Mouse (Mus musculus): ENCODE results near the gene Asic2. TPM values are rescaled to one million over a fixed set of nuclear protein-coding genes. Genes with fewer than 3 reads are reported as not detected.

The Asic2 gene
- polyA plus RNA-seq, 1 experiment from 2014 or later: 12.4 TPM

DNA sequence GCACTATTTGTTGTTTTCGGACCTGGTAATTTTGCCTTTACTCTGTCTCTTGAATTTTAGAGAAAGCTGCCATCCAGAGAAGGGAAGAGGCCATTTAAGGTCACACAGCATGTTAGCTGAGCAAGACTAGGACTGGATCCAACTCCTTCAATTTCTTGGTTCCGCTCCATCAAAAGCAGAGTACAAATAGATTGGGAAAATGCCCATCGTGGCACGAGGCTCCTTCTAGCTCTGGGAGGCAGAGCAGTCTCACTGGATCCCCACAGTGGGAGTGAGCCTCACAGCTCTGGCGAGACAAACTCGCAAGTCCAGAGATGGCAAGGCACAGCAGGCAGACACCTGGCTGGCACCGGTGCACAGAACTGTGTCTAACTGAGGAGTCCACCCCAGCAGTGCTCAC, 188.4 kb downstream of the Asic2 start:
- WGBS: 73% methylated on average over 7 of the region's 7 CpGs
- no peaks in the 10 kb centered on the region for H3K9me3 ChIP-seq (ENCODE audit: control insufficient read depth, low read length)
- no peak overlapping the region for H3K4me3 ChIP-seq (replicated peaks; ENCODE audit: low read length)
- no peak for ATAC-seq (ENCODE audit: low FRiP score)
- H3K9ac ChIP-seq: no peak overlapping the region
- no peak overlapping the region for H3K27ac ChIP-seq
- no peaks in the 10 kb centered on the region for H3K4me1 ChIP-seq (replicated peaks; ENCODE audit: control insufficient read depth, insufficient read depth, low read length)
- no peaks in the 10 kb centered on the region for H3K36me3 ChIP-seq (replicated peaks; ENCODE audit: control insufficient read depth, insufficient read depth)
- no peak overlapping the region for H3K4me2 ChIP-seq (replicated peaks)
- peak; percentile 31 for DNase-seq (ENCODE audit: low spot score)
- H3K27me3 ChIP-seq (ENCODE audit: control insufficient read depth, insufficient read depth, low read length): peaks cover 2% of the 10 kb centered on the region

DNA sequence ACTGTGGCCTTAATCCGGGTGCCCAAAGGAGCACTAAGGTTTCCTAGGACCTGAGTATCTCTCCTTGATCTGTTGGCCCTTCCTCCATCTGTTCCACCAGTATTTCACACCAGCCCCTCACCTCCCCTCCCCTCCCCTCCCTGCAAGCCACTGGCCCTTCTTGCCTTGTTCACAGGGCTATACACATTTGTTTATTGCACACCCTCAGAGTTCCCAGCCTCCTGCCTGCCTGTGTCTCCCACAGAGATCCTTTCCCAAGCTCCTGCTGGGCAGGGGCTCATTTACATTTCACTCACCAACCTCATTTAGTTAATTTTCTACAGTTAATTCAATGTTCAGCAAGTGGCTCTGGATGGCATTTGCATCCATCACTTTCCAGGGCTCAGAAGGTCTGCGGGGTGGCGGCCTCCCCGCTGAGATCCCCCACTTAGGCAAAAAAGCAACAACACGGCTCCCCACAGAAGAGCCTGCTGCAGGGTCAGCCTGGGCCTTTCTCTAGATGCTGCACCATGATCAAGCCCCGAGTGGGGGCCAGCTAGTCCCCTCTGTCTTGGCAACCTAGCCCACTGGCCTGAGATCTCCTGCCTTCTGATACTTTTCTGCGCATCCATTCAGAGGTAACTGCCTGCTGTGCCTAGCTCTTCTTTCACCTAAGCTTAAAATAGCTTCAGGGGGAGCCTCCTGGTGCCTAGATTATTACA, 196.9 kb downstream of the Asic2 start:
- 0 out of 2 replicates have a peak, but pooled peaks have one; percentile 50 for ATAC-seq (ENCODE audit: low FRiP score)
- no peak for DNase-seq (ENCODE audit: low spot score)
- Histone ChIP-seq H3K27ac (0 out of 2 replicates have a peak overlapping the region, but pooled peaks have one; percentile 38), H3K27me3 (ENCODE audit: control insufficient read depth, insufficient read depth, low read length) (peaks cover 11% of the 10 kb centered on the region), H3K36me3 (replicated peaks; ENCODE audit: control insufficient read depth, insufficient read depth) (no peaks in the 10 kb centered on the region), H3K9ac (no peak overlapping the region), H3K4me2 (replicated peaks) (no peak overlapping the region), H3K4me1 (replicated peaks; ENCODE audit: control insufficient read depth, insufficient read depth, low read length) (peaks cover 7% of the 10 kb centered on the region), H3K4me3 (replicated peaks; ENCODE audit: low read length) (no peak overlapping the region), H3K9me3 (ENCODE audit: control insufficient read depth, low read length) (no peaks in the 10 kb centered on the region)
- WGBS: 9% methylated on average over 7 of the region's 7 CpGs

DNA sequence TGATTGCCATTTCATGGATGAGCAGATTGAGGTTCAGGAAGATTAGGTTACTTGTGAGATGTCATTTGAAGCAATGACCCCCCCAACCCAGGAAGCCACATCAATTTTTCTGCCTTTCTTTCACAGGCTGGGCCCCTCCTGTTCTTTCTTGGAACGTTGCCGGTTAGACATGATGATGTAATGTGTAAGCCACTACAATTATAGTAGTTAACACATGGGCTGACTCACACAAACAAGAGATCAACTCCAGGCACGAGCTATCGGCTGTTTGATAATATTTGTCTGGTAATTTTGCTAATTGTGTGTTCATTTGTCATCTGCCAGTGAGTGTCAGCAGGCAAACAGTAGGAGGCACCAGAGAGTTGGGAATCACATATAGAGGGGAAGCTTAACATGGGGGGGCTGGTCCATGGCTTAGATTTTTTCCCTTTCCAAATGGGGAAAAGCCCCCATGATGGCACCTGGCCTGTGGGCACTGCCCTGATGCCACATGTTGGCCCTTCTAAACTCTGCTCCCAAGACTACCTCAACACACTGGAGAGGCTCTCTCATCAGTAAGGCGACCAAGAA, 198.5 kb downstream of the Asic2 start:
- DNase-seq (ENCODE audit: low spot score): no peak
- Histone ChIP-seq H3K27ac (no peak overlapping the region), H3K9ac (no peak overlapping the region), H3K27me3 (ENCODE audit: control insufficient read depth, insufficient read depth, low read length) (peaks cover 8% of the 10 kb centered on the region), H3K36me3 (replicated peaks; ENCODE audit: control insufficient read depth, insufficient read depth) (no peaks in the 10 kb centered on the region), H3K4me3 (replicated peaks; ENCODE audit: low read length) (no peak overlapping the region), H3K4me1 (replicated peaks; ENCODE audit: control insufficient read depth, insufficient read depth, low read length) (peaks cover 8% of the 10 kb centered on the region), H3K4me2 (replicated peaks) (no peak overlapping the region), H3K9me3 (ENCODE audit: control insufficient read depth, low read length) (no peaks in the 10 kb centered on the region)
- no peak for ATAC-seq (ENCODE audit: low FRiP score)
- 76% methylated on average over 5 of the region's 5 CpGs for WGBS

DNA sequence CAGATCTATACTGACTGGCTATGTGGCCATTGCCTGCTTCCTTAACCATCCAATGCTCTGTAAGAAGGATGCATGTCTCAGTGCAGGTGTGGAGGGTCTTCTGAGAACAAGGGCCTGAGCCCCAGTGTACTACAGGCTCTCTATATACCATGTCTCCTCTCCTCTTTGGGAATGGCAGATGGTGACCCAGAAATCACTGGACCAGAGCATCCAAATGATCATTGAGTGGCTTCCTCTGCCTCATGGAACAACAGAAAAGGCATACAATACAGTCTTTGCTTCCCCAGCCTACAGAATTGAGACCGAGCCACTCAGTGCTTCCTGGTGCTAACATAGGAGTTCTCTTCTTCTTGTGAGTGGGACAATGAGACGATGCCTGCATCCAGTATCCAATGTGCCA, 200.0 kb downstream of the Asic2 start:
- Histone ChIP-seq H3K4me3 (replicated peaks; ENCODE audit: low read length) (no peak overlapping the region), H3K27ac (no peak overlapping the region), H3K27me3 (ENCODE audit: control insufficient read depth, insufficient read depth, low read length) (0 out of 2 replicates have a peak, but pooled peaks cover 3% of the 10 kb centered on the region), H3K4me1 (replicated peaks; ENCODE audit: control insufficient read depth, insufficient read depth, low read length) (peaks cover 13% of the 10 kb centered on the region), H3K9me3 (ENCODE audit: control insufficient read depth, low read length) (no peaks in the 10 kb centered on the region), H3K36me3 (replicated peaks; ENCODE audit: control insufficient read depth, insufficient read depth) (no peaks in the 10 kb centered on the region), H3K4me2 (replicated peaks) (no peak overlapping the region), H3K9ac (no peak overlapping the region)
- WGBS: 96% methylated on average over 2 of the region's 2 CpGs
- DNase-seq (ENCODE audit: low spot score) (no peak), ATAC-seq (ENCODE audit: low FRiP score) (no peak)

DNA sequence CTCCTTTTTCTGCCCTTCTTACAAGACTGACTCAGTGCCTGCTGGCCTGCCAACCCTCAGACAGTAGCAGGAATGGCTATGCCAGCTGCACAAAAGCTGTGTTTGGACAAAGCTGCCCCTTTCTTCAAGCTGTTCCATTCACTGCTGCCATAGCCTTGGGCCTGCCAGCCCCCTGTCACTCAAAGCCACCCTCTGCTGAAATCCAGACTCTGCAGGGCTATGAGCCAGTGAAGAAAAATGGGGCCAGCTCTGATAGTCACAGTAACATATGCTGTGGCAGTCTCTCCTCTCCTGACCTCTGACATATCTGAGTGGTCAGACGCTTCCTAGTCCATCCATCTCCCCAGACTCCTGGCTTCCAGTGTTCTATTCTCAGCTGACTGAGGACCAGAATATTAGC, 200.5 kb downstream of the Asic2 start:
- Histone ChIP-seq H3K4me2 (replicated peaks) (no peak overlapping the region), H3K27me3 (ENCODE audit: control insufficient read depth, insufficient read depth, low read length) (no peaks in the 10 kb centered on the region), H3K36me3 (replicated peaks; ENCODE audit: control insufficient read depth, insufficient read depth) (no peaks in the 10 kb centered on the region), H3K27ac (no peak overlapping the region), H3K4me3 (replicated peaks; ENCODE audit: low read length) (no peak overlapping the region), H3K4me1 (replicated peaks; ENCODE audit: control insufficient read depth, insufficient read depth, low read length) (peaks cover 13% of the 10 kb centered on the region), H3K9ac (no peak overlapping the region), H3K9me3 (ENCODE audit: control insufficient read depth, low read length) (no peaks in the 10 kb centered on the region)
- DNase-seq (ENCODE audit: low spot score) (peak; percentile 73), ATAC-seq (ENCODE audit: low FRiP score) (peak; percentile 89; the same call in 1 of the 2 replicates)
- WGBS: 14% methylated on average over 1 of the region's 1 CpGs

DNA sequence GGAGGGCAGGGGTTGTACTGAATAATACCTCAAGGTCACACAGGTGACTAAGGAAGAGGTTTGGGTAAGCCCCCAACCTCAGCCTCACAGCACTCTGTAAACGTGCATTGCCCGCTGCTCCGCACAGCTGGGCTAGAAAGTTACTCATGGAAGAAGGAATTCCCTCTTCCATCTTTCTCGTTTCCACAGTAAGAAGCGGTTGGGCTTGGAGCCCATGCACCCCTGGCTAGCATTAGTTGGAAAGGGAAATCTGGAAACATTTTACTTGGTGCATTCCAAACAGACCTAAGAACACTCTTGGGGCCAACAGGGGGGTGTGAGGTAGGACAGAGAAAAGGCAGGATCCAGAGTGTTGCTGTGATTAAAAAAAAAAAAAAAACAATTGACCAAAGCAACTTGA, 203.0 kb downstream of the Asic2 start:
- H3K27ac ChIP-seq: no peak overlapping the region
- DNase-seq (ENCODE audit: low spot score) (no peak), ATAC-seq (ENCODE audit: low FRiP score) (no peak)
- WGBS: 72% methylated on average over 5 of the region's 5 CpGs
- H3K36me3 ChIP-seq (replicated peaks; ENCODE audit: control insufficient read depth, insufficient read depth): no peaks in the 10 kb centered on the region
- H3K9ac ChIP-seq: no peak overlapping the region
- H3K9me3 ChIP-seq (ENCODE audit: control insufficient read depth, low read length): no peaks in the 10 kb centered on the region
- no peaks in the 10 kb centered on the region for H3K27me3 ChIP-seq (ENCODE audit: control insufficient read depth, insufficient read depth, low read length)
- no peak overlapping the region for H3K4me2 ChIP-seq (replicated peaks)
- peaks cover 6% of the 10 kb centered on the region; the same call in 1 of the 2 replicates for H3K4me1 ChIP-seq (replicated peaks; ENCODE audit: control insufficient read depth, insufficient read depth, low read length)
- no peak overlapping the region for H3K4me3 ChIP-seq (replicated peaks; ENCODE audit: low read length)

DNA sequence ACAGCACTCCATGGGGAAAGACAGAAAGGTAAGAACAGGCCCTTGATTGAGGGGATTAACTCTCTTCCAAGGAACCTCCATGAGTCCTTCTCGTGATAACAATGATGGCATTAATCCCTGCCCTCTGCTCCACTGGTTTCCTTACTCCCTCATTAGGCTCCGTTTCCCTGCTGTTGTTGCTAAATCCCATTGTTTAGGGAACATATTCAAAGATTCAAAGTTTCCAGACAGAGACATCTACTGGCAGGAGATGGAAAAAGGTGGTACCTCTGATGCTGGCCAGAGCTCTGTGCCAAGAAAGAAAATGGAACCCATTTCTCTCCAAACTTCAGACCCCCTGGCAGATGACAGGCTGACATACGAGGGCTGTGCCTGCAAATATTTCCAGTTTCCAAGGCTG, 203.5 kb downstream of the Asic2 start:
- no peak overlapping the region for H3K4me3 ChIP-seq (replicated peaks; ENCODE audit: low read length)
- ATAC-seq (ENCODE audit: low FRiP score) (no peak), DNase-seq (ENCODE audit: low spot score) (peak; percentile 54)
- peaks cover 6% of the 10 kb centered on the region; the same call in 1 of the 2 replicates for H3K4me1 ChIP-seq (replicated peaks; ENCODE audit: control insufficient read depth, insufficient read depth, low read length)
- H3K27me3 ChIP-seq (ENCODE audit: control insufficient read depth, insufficient read depth, low read length): no peaks in the 10 kb centered on the region
- no peaks in the 10 kb centered on the region for H3K9me3 ChIP-seq (ENCODE audit: control insufficient read depth, low read length)
- no peak overlapping the region for H3K9ac ChIP-seq
- 15% methylated on average over 3 of the region's 3 CpGs for WGBS
- H3K4me2 ChIP-seq (replicated peaks): no peak overlapping the region
- H3K36me3 ChIP-seq (replicated peaks; ENCODE audit: control insufficient read depth, insufficient read depth): no peaks in the 10 kb centered on the region
- no peak overlapping the region for H3K27ac ChIP-seq

DNA sequence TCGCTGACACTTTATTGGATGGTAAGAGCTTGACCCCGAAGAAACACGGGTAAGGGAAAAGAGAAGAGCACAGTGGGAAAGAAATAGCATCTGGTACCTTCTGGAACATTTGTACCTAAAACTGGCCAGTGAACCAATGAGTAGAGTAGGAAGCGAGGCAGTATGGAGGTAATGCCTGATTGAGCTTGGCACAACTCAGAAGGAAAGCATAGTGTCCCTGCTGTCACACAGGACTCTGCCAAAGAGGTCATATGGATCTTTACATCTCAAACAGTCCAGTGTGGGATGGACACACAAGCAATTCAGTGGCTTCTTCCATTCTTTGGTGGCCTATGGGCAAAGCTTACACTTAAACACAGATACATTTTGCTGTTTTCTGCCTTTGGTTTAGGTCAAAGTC, 211.0 kb downstream of the Asic2 start:
- Histone ChIP-seq H3K4me3 (replicated peaks; ENCODE audit: low read length) (no peak overlapping the region), H3K4me2 (replicated peaks) (no peak overlapping the region), H3K36me3 (replicated peaks; ENCODE audit: control insufficient read depth, insufficient read depth) (no peaks in the 10 kb centered on the region), H3K4me1 (replicated peaks; ENCODE audit: control insufficient read depth, insufficient read depth, low read length) (no peaks in the 10 kb centered on the region), H3K27me3 (ENCODE audit: control insufficient read depth, insufficient read depth, low read length) (no peaks in the 10 kb centered on the region), H3K9ac (no peak overlapping the region), H3K9me3 (ENCODE audit: control insufficient read depth, low read length) (peaks cover 19% of the 10 kb centered on the region; the same call in 1 of the 2 replicates), H3K27ac (no peak overlapping the region)
- ATAC-seq (ENCODE audit: low FRiP score) (no peak), DNase-seq (ENCODE audit: low spot score) (no peak)
- WGBS: 83% methylated on average over 4 of the region's 4 CpGs

DNA sequence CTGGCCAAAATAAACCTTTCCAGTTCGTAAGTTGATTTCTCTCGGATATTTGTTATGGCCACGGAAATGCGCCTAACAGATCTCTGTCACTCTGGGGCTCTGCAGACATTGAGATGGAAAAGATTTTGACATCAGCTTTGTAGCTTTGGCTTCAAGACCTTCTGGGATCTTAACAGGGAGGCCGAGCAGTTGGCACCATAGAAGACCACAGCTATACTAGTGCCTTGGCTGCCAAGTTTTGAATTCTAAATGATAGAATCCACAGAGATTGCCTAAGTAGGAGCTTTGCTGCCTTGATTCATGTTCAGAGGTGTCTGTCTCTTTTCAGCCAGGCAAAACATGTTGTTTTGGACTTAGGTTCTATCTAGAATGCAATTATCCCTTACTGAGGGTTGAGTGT, 217.4 kb downstream of the Asic2 start:
- Histone ChIP-seq H3K9ac (no peak overlapping the region), H3K4me2 (replicated peaks) (no peak overlapping the region), H3K9me3 (ENCODE audit: control insufficient read depth, low read length) (peaks cover 12% of the 10 kb centered on the region; the same call in 1 of the 2 replicates), H3K4me1 (replicated peaks; ENCODE audit: control insufficient read depth, insufficient read depth, low read length) (no peaks in the 10 kb centered on the region), H3K27me3 (ENCODE audit: control insufficient read depth, insufficient read depth, low read length) (no peaks in the 10 kb centered on the region), H3K27ac (no peak overlapping the region), H3K4me3 (replicated peaks; ENCODE audit: low read length) (no peak overlapping the region), H3K36me3 (replicated peaks; ENCODE audit: control insufficient read depth, insufficient read depth) (no peaks in the 10 kb centered on the region)
- DNase-seq (ENCODE audit: low spot score): no peak
- no peak for ATAC-seq (ENCODE audit: low FRiP score)
- 97% methylated on average over 5 of the region's 5 CpGs for WGBS
